ENCODE assay signal across 20 mouse cellular contexts in genomic region chr2:38547793-38548517, GRCm38 (mm10). TPM values are rescaled to one million over a fixed set of nuclear protein-coding genes. Genes with fewer than 3 reads are reported as not detected.
DNase-seq lines count a peak whose midpoint lies in the region; ATAC-seq and TF ChIP-seq lines count a peak whose summit lies in the region.
"Had no signal": no experiment of that assay in that cellular context is flagged by ENCODE, and none has a peak within 500 bp of the region (broad histone marks: within the 10 kb centered on the region; RNA-seq: fewer than 3 reads in every experiment).

No protein-coding gene starts in this region.

- H3K27ac ChIP-seq in hindbrain, embryonic 11.5 days (ENCODE audit: low read depth, low read length), result peak overlapping the region; percentile 12; the same call in 1 of the 2 replicates
- no peak overlapping the region for H3K27ac ChIP-seq in hindbrain, postnatal 0 days
- peak overlapping the region; percentile 6; the same call in 1 of the 2 replicates for H3K27ac ChIP-seq in ES-E14 (ENCODE audit: insufficient read depth, low read depth, low read length, poor library complexity, severe bottlenecking)
- no peak overlapping the region for H3K27ac ChIP-seq in hindbrain, embryonic 16.5 days (ENCODE audit: low read depth, low read length)
- no peak overlapping the region for H3K27ac ChIP-seq in kidney, embryonic 16.5 days (ENCODE audit: low read length)
- H3K27ac ChIP-seq: embryonic facial prominence, embryonic 13.5 days; gastrocnemius, adult 2 months; limb, embryonic 13.5 days; liver, embryonic 15.5 days had no signal

- ATAC-seq in hindbrain, embryonic 11.5 days (ENCODE audit: low FRiP score), result no peak
- ATAC-seq in hindbrain, postnatal 0 days, result no peak
- ATAC-seq in CD4-positive, CD25-positive, alpha-beta regulatory T cell, adult 4 months, result peak; percentile 85
- ATAC-seq in hindbrain, embryonic 16.5 days, result no peak
- no peak for ATAC-seq in kidney, embryonic 16.5 days (ENCODE audit: low FRiP score, low TSS enrichment)
- no peak for ATAC-seq in erythroblast, adult 5-6 weeks (replicated peaks; ENCODE audit: low FRiP score, poor library complexity, severe bottlenecking)
- ATAC-seq: lung, postnatal 0 days had no signal

- H3K9ac ChIP-seq in hindbrain, embryonic 11.5 days (ENCODE audit: low read depth, low read length), result no peak overlapping the region
- H3K9ac ChIP-seq in hindbrain, postnatal 0 days (replicated peaks; ENCODE audit: low read length), result no peak overlapping the region
- H3K9ac ChIP-seq in ES-E14 (ENCODE audit: insufficient read depth, low read depth, low read length, poor library complexity, severe bottlenecking), result no peak overlapping the region
- 0 out of 2 replicates have a peak overlapping the region, but pooled peaks have one; percentile 5 for H3K9ac ChIP-seq in hindbrain, embryonic 16.5 days (ENCODE audit: low read depth, low read length)
- H3K9ac ChIP-seq in kidney, embryonic 16.5 days (replicated peaks; ENCODE audit: low read length), result no peak overlapping the region
- H3K9ac ChIP-seq: embryonic facial prominence, embryonic 13.5 days; limb, embryonic 13.5 days; liver, embryonic 15.5 days had no signal

- no peak for TF ChIP-seq CTCF in hindbrain, postnatal 0 days (IDR thresholded peaks at IDR 0.05; ENCODE audit: low read depth)

- H3K4me1 ChIP-seq in hindbrain, embryonic 11.5 days (replicated peaks; ENCODE audit: control insufficient read depth, insufficient read depth, low read length), result peaks cover 5% of the 10 kb centered on the region; the same call in 1 of the 2 replicates
- H3K4me1 ChIP-seq in hindbrain, postnatal 0 days (ENCODE audit: insufficient read depth, low read length), result 0 out of 2 replicates have a peak, but pooled peaks cover 4% of the 10 kb centered on the region
- H3K4me1 ChIP-seq in ES-E14 (ENCODE audit: control insufficient read depth in 2 of 2, insufficient read depth in 2 of 2, low read length in 2 of 2, poor library complexity in 1 of 2), result peaks cover 15 to 46% of the 10 kb centered on the region in 2 experiments
- H3K4me1 ChIP-seq in hindbrain, embryonic 16.5 days (ENCODE audit: control insufficient read depth, insufficient read depth, low read depth, low read length), result peaks cover 5% of the 10 kb centered on the region; the same call in 1 of the 2 replicates
- H3K4me1 ChIP-seq in kidney, embryonic 16.5 days (ENCODE audit: insufficient read depth, low read length), result peaks cover 22% of the 10 kb centered on the region

- H3K9me3 ChIP-seq in hindbrain, embryonic 11.5 days (ENCODE audit: control insufficient read depth, low read length), result no peaks in the 10 kb centered on the region
- H3K9me3 ChIP-seq in hindbrain, postnatal 0 days (ENCODE audit: low read length), result no peaks in the 10 kb centered on the region
- H3K9me3 ChIP-seq in ES-E14 (ENCODE audit: control insufficient read depth, insufficient read depth, low read depth, low read length), result no peaks in the 10 kb centered on the region
- no peaks in the 10 kb centered on the region for H3K9me3 ChIP-seq in hindbrain, embryonic 16.5 days (ENCODE audit: control insufficient read depth, low read length)
- H3K9me3 ChIP-seq in kidney, embryonic 16.5 days (ENCODE audit: low read length), result no peaks in the 10 kb centered on the region
- H3K9me3 ChIP-seq: embryonic facial prominence, embryonic 13.5 days; limb, embryonic 13.5 days; liver, embryonic 15.5 days had no signal

- H3K36me3 ChIP-seq in hindbrain, embryonic 11.5 days (ENCODE audit: control insufficient read depth, insufficient read depth, low read length), result no peaks in the 10 kb centered on the region
- H3K36me3 ChIP-seq in hindbrain, postnatal 0 days (ENCODE audit: insufficient read depth, low read length), result no peaks in the 10 kb centered on the region
- peaks cover 9% of the 10 kb centered on the region; the same call in 1 of the 2 replicates for H3K36me3 ChIP-seq in ES-E14 (ENCODE audit: control insufficient read depth, insufficient read depth, low read length, poor library complexity, severe bottlenecking)
- no peaks in the 10 kb centered on the region for H3K36me3 ChIP-seq in hindbrain, embryonic 16.5 days (ENCODE audit: control insufficient read depth, insufficient read depth, low read length)
- H3K36me3 ChIP-seq in kidney, embryonic 16.5 days (ENCODE audit: insufficient read depth, low read length), result peaks cover 7% of the 10 kb centered on the region; the same call in 1 of the 2 replicates

- whole genome bisulfite sequencing in hindbrain, embryonic 11.5 days, result 46% methylated on average over 11 of the region's 11 CpGs
- WGBS in hindbrain, postnatal 0 days, result 48% methylated on average over 11 of the region's 11 CpGs
- 41% methylated on average over 11 of the region's 11 CpGs for WGBS in hindbrain, embryonic 16.5 days
- WGBS in kidney, embryonic 16.5 days, result 73% methylated on average over 11 of the region's 11 CpGs

- in situ Hi-C loops in ES-E14 (cut with MboI; ENCODE audit: low sequenced_read_pairs in 2 of 2, unreplicated experiment in 2 of 2), result no loop called here

- no peak overlapping the region for H3K4me2 ChIP-seq in hindbrain, embryonic 11.5 days (replicated peaks; ENCODE audit: low read depth, low read length)
- no peak overlapping the region for H3K4me2 ChIP-seq in hindbrain, postnatal 0 days (ENCODE audit: low read depth, low read length)
- no peak overlapping the region for H3K4me2 ChIP-seq in hindbrain, embryonic 16.5 days (ENCODE audit: low read length)
- no peak overlapping the region for H3K4me2 ChIP-seq in kidney, embryonic 16.5 days (replicated peaks; ENCODE audit: low read depth, low read length)
- H3K4me2 ChIP-seq: embryonic facial prominence, embryonic 13.5 days; limb, embryonic 13.5 days; liver, embryonic 15.5 days had no signal

- no peak for DNase-seq in hindbrain, embryonic 11.5 days (ENCODE audit: low spot score)
- no peak for DNase-seq in hindbrain, postnatal 0 days (ENCODE audit: low spot score)
- DNase-seq in ES-E14 (ENCODE audit: low read depth, low spot score), result no peak
- DNase-seq: cerebellum, adult 9-10 months; gastrocnemius, adult 2 months; heart, postnatal 4 days; kidney, adult 18-20 months; kidney, postnatal 36 days; layer of hippocampus, adult 9-11 months; spleen, adult 18-20 months; thymus, adult 2 months had no signal

- H3K4me3 ChIP-seq in hindbrain, embryonic 11.5 days (ENCODE audit: low read depth, low read length), result no peak overlapping the region
- no peak overlapping the region for H3K4me3 ChIP-seq in hindbrain, postnatal 0 days (ENCODE audit: low read length)
- H3K4me3 ChIP-seq in ES-E14 (ENCODE audit: insufficient read depth in 1 of 2, low read depth in 1 of 2, low read length in 2 of 2, poor library complexity in 1 of 2, severe bottlenecking in 1 of 2), result no peak overlapping the region
- H3K4me3 ChIP-seq in hindbrain, embryonic 16.5 days (ENCODE audit: low read length), result no peak overlapping the region
- no peak overlapping the region for H3K4me3 ChIP-seq in kidney, embryonic 16.5 days (ENCODE audit: low read length)
- H3K4me3 ChIP-seq: embryonic facial prominence, embryonic 13.5 days; gastrocnemius, adult 2 months; limb, embryonic 13.5 days; liver, embryonic 15.5 days; myocyte had no signal

- H3K27me3 ChIP-seq in hindbrain, embryonic 11.5 days (ENCODE audit: control insufficient read depth, insufficient read depth, low read length), result no peaks in the 10 kb centered on the region
- no peaks in the 10 kb centered on the region for H3K27me3 ChIP-seq in hindbrain, postnatal 0 days (ENCODE audit: insufficient read depth, low read length)
- H3K27me3 ChIP-seq in hindbrain, embryonic 16.5 days (replicated peaks; ENCODE audit: control insufficient read depth, insufficient read depth, low read length), result no peaks in the 10 kb centered on the region
- H3K27me3 ChIP-seq in kidney, embryonic 16.5 days (ENCODE audit: insufficient read depth, low read length), result no peaks in the 10 kb centered on the region
- H3K27me3 ChIP-seq: embryonic facial prominence, embryonic 13.5 days; limb, embryonic 13.5 days; liver, embryonic 15.5 days had no signal

TF ChIP-seq in ES-E14, 5 proteins besides CTCF, POLR2A, EP300 and RAD21:
- TF ChIP-seq CHD2 (IDR thresholded peaks at IDR 0.05; ENCODE audit: low read depth, low read length), result no peak
- TF ChIP-seq MAFK (IDR thresholded peaks at IDR 0.05; ENCODE audit: insufficient read depth, low read depth, low read length), result no peak
- TF ChIP-seq HCFC1 (IDR thresholded peaks at IDR 0.05; ENCODE audit: borderline replicate concordance, insufficient read depth, low read length), result no peak
- no peak for TF ChIP-seq ZC3H11A (IDR thresholded peaks at IDR 0.05; ENCODE audit: borderline replicate concordance, low read depth, low read length)
- TF ChIP-seq ZNF384 (IDR thresholded peaks at IDR 0.05; ENCODE audit: low read depth, low read length), result no peak
TF ChIP-seq in ES-E14: peak in this region for 0.

RNA-seq across cellular contexts. Expression of gene Nek6, which starts 36.5 kb away (rescaled TPM):
- polyA plus RNA-seq in hindbrain, embryonic 11.5 days (2014; fragmentation: Nextera tagmentation; extraction: Ambion mirVana), result 84.5 and 87.8 TPM in 2 replicates
- total RNA-seq in hindbrain, postnatal 0 days (2014; rRNA removed), result 27.5 and 29.4 TPM in 2 replicates
- polyA plus RNA-seq in hindbrain, postnatal 0 days (2015; fragmentation: Nextera tagmentation; extraction: Ambion mirVana), result 65.3 and 75.1 TPM in 2 replicates
- 1 to 10 TPM; 2.9 to 3.1 TPM for polyA plus RNA-seq in CD4-positive, CD25-positive, alpha-beta regulatory T cell, adult 4 months (2017; shearing (Covaris generic))
- 13.4 and 16.9 TPM in 2 replicates for total RNA-seq in ES-E14 (2012; rRNA removed)
- 65.4 and 72.4 TPM in 2 replicates for polyA plus RNA-seq in hindbrain, embryonic 16.5 days (2015; fragmentation: Nextera tagmentation; extraction: Ambion mirVana)
- polyA plus RNA-seq in kidney, embryonic 16.5 days (2015; fragmentation: Nextera tagmentation; extraction: Ambion mirVana), result 72.1 and 75.3 TPM in 2 replicates
- 0.38 and 1.9 TPM in 2 replicates for total RNA-seq in erythroblast, adult 5-6 weeks (2015; ENCODE audit: low replicate concordance)
- 0.14 and 1.9 TPM in 2 replicates for total RNA-seq in erythroblast, adult 5-6 weeks (2017; ENCODE audit: low replicate concordance)

Comparison
In these comparisons a context has a peak if more than half of its experiments do, and no peak if none do; other contexts are left out.
1. H3K27ac ChIP-seq: peak in hindbrain, embryonic 11.5 days (single experiment) and ES-E14 (single experiment); none in hindbrain, postnatal 0 days (single experiment), hindbrain, embryonic 16.5 days (single experiment) and kidney, embryonic 16.5 days (single experiment).
2. RNA of gene Nek6, which starts 36.5 kb away (polyA plus RNA-seq): 84.5 to 87.8 TPM in hindbrain, embryonic 11.5 days, 72.1 to 75.3 TPM in kidney, embryonic 16.5 days, 65.3 to 75.1 TPM in hindbrain, postnatal 0 days and 65.4 to 72.4 TPM in hindbrain, embryonic 16.5 days; 2.9 to 3.1 TPM in CD4-positive, CD25-positive, alpha-beta regulatory T cell, adult 4 months; every median in the first group is over 10 times any median in the second.